Mouse (Mus musculus) adrenal gland, postnatal 25 days (tissue): Measurements from ENCODE around the gene Pdgfra. TPM values are rescaled to one million over a fixed set of nuclear protein-coding genes. Genes with fewer than 3 reads are reported as not detected.
A peak's percentile ranks its signal among the peaks of the same experiment; 100 is the strongest.

ENCODE experiments used
- DNase-seq: peaks from one replicate; pipeline ENCODE4 v3.0.0; 2021; ENCODE audit warnings: mixed read lengths
- long read RNA-seq: library from polyadenylated mRNA; stranded (forward); transcript quantifications from one replicate; pipeline ENCODE4 v2.0.0, GENCODE M21; 2021
- total RNA-seq: library from RNA; stranded (reverse); gene quantifications from 2 replicates; pipeline ENCODE4 v1.2.3, GENCODE M21; 2021

Pdgfra gene
- 20.0 and 22.9 TPM in 2 replicates for total RNA-seq
- long read RNA-seq, full-length matches to known transcripts = 1 of 14 reads
- long read RNA-seq, partial matches to known transcripts = 13 of 14 reads
- long read RNA-seq, other reads (novel, unspliced or antisense) = 0 of 14 reads

DNA sequence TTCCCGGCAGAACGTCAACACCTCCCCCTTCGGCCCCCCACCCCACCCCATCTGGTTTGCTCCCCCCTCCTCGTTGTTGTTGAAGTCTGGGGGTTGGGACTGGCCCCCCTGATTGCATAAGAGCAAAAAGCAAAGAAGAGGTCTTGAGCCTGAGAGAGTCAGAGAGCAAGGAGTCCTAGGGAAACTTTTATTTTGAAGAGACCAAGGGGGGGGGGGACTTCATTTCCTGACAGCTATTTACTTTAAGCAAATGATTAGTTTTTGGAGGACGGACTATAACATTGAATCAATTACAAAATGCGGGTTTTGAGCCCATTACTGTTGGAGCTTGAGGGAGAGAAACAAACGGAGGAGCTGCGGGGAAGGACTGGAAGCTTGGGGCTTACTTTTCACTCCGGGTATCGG is at the start of gene Pdgfra:
TSS of gene Pdgfra (plus strand) at position 272 of the 405 bp plus-strand sequence.
- no peak for DNase-seq

DNA sequence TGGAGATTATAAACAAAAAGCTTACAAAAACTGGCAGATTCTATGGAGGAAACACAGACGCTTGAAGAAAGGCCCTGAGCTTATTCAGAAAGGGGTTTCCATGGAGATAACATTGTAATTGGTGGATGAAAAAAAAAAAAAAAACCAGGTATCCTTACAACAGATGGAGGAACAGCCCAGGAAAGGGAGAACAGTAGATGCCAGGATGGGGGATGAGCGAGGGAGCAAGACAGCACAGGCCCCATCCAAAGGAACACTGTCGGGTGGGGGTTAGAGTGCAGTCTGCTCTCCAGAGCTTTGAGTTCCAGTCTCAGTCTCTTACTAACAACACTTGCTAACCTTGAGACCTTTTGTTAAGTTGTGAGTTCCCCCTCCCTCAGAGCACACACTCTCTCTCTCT is 45.6 kb upstream of the Pdgfra start:
- no peak for DNase-seq

DNA sequence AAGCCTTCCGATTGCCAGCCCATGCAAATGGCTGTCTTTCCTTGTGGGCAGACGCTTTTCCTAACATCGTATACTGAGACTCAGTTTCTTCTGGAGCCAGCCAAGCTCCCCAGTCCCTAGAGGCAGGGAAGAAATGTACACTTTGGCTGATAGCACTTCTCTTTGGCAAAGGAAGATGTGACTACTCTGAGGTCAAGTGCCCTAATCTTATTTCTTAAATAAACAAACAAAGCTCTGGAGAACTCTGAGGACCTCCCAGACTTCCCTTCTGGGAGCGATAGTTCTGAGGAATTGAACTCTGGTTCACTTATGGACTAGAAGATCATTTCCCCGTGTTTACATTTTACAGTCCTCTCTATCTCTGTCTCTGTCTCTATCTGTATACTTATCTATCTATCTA is 42.7 kb upstream of the Pdgfra start:
- DNase-seq = no peak

DNA sequence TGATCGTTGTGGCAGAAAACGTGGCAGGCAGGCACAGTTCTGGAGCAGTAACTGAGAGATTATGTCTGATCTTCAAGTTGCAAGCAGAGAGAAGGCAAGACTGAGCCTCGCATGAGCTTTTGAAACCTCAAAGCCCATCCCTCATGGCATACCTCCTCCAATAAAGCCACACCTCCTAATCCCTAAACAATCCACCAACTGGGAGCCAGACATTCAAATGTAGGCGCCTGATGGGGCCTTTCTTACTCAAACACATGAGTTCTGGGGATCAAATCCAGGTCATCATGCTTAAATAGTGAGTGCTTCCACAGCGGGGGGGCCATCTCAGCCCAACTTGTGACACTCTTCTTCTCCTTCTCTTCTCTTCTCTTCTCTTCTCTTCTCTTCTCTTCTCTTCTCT is 40.3 kb upstream of the Pdgfra start:
- DNase-seq = no peak

DNA sequence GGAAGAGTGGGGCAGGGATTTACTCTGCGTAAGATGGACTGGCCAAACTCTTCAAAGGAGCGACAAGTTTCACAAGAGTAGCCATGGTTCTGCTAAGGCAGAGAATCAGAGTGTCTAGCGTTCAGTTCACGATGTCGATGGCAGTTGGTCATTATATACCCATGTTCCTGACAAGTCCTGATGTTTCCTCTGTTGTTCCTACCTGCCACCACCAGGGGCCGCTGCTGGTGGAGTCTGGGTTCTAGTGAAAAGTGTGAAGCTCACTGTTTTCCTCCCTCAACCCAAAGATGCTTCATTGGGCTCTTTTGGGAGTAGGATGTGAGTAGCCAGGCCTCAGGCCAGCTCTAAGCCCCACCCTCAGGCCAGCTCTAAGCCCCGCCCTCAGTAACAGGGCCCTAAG is 33.3 kb upstream of the Pdgfra start:
- DNase-seq = peak; percentile 21

DNA sequence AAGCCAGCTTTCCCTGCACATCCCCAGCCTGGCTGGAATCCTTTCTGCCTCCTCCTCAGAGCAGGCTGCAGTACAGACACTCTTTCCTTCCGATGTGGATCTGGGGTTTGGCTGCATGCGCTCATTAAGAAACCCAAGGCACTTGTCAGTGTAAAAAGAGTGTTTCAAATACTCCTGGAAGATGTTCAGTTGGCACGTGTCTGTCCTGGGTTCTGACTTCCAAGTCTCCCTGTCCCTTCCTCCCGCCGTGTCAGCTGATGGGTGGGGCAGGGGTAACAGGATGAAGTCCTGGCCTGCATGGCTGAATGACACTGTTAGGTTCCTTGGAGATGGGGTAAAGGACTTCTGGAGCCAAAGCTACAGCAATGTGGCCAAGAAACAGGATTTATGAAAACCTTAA is 30.4 kb upstream of the Pdgfra start:
- no peak for DNase-seq

DNA sequence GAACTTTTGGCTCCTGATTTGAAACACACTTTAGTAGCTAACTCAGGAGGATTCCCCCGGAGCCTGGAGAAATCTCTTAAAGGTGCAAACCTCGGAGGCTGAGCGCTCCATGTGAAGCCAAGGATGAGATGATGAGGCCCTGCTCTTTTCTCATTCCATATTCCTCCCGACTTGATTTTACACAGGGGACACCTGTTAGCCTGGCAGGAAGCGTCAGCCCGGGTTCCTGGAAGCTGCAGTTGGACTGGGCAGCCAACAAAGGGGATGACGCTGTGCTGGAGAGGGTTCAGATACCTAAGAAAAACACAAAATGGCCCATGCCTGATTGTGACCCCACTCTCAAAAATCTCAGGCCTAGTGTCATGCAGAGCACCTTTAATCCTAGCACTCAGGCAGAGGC is 17.4 kb upstream of the Pdgfra start:
- DNase-seq = no peak

DNA sequence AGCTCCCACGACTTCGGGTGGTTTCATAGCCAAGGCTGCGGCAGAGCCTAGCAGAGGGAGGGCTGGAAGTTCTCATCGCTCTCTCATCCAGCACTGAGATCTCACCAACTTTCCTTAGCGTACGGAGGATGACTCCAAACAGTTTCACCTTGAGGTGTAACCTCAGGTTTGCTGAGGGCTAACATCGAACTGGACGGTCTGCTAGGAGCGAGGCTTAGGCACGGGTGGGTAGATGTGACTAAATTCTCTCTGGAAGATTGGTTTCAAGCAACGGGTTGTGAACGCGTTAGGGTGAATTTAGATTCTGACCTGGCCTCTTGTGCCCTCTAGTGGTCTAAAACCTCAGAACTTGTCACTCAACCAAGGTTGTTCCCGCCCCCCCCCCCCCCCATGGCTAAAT is 9.0 kb upstream of the Pdgfra start:
- DNase-seq = peak; percentile 47

DNA sequence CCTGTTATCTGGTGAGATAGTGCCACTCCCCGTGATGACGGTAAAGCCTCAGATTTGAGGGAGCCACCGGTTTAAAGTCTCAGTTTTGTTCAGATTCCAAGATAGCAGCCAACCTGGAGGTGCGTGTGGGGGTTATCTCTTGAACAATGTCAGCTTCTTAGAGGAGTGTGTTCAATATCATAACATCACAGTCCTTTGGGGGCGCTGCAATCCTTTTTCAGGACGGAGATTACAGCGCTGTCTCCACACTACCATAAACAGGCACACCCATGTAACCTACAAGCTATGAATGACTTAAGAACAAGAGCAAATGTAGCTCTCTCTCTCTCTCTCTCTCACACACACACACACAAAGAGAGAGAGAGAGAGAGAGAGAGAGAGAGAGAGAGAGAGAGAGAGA is 8.3 kb upstream of the Pdgfra start:
- no peak for DNase-seq

DNA sequence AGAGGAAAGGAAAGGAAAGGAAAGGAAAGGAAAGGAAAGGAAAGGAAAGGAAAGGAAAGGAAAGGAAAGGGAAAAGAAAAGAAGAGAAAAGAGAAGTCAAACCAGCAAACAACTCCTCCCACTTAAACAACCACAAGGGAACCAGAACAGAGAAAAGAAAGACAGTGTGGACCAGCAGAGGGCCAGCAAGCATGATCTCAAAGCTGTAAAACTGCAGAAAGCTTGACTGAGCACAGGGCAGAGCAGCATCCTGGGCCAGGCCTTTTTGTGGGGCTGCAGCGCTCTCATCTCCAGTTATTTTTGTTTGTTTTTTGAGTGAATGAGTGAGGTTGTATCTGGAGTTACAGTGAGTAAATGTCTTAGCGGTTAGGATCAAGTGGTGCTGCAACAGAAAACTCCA is 6.8 kb upstream of the Pdgfra start:
- no peak for DNase-seq

DNA sequence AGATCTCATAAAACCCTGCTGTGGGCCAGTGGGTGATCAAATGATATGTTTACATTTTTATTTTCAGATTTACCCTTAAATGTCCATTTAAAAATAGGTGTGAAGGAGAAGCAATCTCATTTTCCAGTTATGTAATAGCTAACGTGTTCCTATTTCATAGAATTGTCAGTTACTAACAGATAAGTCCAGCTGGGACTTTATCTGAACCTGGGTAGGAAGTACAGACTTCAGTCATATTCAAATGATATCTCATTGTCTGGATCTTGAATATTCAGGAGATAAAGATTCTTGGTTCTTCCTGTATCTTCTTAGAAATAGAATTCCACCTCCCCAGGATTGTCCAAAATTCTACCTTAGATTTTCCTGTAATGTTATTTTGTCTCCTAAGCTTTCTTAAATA is 5.6 kb upstream of the Pdgfra start:
- no peak for DNase-seq

DNA sequence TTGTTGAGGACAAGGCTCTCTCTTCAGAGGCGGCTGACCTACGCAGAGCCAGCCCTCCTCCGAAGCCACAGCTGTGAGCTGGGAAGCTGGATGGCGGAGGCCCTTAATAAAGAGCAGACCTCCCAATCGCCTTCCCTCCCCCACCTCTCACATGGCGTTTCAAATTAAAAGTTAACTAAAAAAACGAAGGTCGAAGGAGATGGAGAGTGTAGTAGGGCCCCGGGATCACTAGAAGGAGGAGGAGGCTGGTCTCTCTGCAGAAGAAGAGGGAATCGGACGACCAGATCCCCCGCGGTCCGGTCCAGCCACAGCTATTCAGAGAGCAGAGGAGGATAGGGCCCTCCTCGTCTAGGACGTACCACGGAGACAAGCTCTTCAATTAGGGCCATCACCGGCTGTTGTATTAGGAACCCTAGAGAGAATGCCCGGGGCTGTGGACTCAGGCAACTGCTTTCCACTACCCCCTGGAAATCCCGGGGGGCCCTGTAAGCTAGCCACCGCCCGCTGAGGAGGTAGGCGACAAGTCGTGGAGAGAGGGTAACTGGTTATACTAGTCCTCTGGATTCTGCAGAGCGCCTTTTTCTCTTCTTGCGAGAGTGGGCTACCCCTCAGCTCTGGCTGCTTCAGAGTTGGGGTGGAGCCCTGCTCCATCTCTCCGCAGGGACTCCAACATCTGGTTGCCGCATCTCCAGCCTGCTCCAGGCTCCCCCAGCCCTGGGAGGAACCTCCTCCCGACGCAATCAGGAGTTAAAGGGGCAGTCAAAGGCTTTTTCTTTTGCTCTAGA is 3.6 kb upstream of the Pdgfra start:
- DNase-seq = no peak

DNA sequence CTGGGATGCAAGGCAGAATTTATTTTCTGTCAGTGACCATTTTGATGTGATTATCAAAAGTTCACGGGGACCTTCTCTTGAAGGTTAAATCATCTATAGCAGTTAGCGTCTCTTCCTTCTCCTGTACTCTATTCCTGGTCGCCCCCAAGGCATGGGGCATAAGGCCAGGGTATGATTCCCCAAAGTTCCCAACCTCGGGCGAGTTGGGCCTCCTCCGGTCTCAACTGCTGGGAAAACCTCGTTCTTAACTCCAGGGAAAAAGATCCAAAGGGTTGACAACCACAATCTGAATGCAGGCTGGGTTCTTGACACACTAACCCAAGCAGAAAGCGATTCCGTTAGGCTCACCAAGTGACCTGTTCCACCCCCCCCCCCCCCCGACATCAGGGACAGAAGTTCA is 2.7 kb upstream of the Pdgfra start:
- no peak for DNase-seq

DNA sequence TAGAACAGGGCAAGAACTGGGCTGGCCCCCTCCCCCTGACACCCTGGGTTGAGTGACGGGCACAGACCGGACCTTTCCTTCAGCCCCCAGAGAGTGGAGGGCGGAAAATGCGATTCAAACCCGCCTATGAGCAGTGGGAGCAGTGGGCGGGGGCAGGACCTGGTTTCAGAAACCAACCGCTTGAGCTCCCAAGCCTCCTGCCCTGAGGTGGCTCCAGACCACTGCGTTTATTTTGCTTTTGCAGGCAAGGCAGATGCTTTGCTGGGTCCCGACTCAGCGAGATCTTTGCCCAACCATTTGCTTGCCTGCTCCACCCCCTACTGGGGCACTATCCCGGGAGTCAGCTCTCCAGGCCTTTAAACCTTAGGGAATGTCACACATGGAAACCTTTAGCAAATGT is 2.2 kb upstream of the Pdgfra start:
- DNase-seq = no peak

DNA sequence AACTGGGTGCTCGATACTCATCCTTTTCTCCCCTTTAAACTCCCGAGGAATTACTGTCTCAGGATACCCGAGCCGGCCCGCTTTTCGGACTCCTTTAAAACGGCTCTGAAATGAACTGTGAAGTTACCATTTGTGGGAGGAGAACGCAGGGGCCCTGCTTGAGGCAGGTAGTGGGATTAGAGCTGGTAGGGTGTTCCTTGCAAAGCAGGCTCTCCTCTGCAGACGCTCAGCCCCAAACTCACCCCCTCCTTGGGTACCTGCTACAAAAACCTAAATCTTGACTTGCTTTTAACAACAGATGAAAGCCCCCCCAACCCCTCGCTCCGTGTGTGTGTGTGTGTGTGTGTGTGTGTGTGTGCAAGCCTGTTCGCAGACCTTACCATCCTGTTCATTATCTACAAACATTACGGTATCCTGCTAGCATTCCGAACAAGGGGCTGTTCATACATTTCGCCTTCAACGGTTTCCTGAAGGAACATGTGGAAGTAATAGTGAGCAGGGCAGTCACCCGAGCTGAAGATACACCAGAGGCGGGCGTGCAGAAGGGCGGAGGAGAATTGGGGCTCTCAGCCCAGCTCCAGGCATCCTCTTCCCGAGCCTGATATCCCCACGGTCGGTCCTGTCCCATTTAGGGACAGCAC is 1.6 kb upstream of the Pdgfra start:
- no peak for DNase-seq

DNA sequence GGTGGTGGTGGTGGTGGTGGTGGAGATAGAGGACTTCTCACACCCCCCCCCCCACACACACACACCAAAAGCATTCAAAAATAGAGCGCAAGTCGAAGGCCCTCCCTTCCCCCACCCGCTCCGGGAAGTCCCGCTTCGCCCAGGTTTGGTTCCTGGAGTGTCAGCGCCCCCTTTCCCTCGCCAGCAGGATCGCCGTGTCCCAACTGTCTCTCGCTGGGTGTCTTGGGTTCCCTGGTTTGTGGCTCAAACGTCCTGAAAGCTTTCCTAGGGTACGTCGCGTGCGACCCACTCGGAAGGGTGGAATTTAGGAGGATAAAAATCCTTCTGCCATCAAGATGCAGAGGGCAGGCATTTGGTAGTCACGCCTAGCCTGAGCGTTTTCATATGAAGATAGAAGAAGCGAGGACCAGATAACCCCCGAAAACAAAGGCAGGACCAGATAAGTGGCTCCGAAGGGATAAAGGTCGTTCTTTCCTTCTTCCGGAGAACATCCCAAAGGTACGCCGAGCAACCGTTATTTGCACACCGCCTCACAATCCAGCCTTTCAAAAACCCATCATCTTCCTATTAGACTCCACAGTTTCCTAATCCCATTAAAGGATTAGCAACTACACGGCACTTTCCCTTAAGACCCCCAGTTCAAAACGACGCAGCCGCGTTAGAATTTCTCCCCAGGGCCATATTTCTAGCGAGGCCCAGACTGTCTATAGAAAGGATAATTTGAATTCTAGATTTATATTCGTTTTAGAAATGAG is 769 bp upstream of the Pdgfra start:
- peak; percentile 61 for DNase-seq

DNA sequence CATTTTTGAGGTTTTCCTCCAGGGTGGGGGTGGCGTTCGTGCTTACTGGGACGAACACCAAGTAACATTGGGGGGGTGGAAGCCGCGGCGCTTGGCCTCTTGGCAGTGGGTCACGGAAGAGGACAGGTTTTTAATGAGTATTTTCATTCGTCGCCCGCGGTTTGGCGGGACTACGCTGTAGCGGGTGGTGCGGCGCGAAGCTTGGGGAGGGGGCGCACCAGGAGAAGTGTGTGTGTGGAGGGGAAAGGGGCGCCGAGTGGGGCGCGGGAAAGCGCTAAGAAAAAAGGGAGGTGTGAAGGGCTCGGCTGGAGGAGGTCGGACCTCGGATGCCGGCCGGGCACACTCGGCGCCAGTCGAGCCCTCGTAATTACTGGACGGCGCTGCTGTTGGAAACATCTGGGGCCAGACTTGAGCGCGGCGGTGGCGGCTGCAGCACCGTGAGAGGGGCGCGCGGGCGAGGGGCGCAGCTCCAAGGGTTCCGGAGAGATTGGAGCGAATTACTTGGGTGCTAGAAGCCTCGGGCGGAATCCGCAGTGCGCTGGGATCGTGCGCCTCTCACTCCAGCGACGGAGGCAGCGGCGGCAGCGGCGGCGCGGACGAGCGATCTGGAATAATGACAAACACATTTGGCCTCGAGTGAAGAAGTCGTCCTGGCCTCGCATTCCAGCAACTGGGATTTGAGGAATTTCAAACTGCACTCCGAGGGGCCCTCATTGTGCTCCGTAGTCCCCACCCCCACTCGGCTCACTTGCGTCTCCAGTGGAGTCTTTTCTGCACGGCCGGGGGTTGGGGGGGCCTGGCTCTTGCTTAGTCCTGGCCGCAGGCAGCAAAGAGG is 916 bp downstream of the Pdgfra start:
- DNase-seq = peak; percentile 28

DNA sequence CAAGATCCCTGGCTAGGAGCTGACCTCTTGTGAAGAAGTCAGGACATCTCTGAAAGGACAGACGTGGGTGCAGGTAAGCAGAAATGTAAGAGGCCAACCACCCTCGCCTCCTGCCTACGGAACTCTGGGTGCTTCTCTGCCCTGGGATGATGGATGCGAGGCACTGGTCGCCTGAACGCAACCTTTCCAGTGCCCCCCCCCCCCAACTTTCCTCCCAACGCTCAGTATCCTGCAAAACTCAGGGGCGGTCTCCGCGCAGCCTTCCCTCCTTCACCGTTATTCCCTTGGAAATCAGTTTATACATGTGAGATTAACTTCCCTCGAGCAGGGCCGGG is 1.5 kb downstream of the Pdgfra start:
- DNase-seq = no peak

DNA sequence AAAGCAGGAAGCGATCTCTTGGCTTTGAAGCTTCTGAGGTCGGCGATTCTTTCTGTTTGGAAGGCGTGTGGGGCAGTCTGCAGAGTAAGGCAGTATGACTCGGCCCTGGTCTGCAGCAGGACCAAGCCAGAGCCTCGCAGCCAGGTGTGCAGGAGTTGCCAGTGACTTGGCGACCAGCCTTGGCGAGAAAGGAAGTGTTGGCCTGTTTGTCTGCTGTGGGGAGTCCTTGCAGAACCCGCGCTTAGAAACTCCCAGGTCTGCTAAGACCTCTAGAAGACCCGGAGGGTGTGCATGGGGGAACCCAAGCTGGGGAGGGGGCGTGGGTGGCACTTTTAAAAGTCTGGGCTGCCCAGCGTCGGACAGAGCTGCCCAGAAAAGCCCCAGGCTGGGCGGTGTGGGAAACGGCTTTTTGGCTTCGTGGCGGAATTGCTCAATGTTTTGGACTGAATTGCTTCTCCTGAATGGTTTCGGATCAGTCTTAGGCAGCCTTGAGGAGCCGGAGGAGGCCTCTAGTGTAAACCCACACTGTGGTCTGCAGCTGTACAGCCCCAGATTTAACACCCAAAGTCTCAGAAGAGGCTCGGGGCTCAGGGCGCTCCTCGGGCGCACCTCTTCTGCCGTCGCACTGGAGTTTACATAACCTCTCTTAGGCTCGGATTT is 2.0 kb downstream of the Pdgfra start:
- peak; percentile 46 for DNase-seq

DNA sequence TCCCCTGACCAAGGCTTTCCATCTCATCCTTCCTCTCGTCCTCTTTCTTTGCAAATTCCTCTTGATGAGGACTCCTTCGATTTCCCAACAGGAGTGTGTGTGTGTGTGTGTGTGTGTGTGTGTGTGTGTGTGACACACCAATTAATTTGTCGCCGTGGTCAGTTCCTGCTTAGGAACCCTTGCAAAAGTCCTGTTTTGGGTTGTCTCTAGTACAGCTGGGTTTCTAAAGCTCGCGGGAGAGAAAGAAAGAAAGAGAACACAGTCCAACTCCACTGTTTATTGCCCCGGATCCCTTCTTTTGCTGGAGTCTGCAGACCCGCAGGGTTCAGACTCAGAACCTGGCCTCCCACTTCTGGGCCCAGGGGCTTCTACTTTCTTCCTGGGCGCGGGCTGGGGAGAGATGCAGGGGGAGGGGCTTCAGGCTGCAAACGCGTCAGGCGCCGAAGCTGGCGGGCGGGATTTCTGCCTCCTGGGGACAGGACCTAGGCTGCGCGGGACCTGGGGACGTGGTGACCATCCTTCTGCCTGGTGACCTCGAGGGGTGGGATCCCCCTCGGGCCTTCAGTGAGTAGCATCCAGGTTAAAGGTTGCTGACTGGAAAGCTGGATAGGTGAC is 2.6 kb downstream of the Pdgfra start:
- DNase-seq = no peak

DNA sequence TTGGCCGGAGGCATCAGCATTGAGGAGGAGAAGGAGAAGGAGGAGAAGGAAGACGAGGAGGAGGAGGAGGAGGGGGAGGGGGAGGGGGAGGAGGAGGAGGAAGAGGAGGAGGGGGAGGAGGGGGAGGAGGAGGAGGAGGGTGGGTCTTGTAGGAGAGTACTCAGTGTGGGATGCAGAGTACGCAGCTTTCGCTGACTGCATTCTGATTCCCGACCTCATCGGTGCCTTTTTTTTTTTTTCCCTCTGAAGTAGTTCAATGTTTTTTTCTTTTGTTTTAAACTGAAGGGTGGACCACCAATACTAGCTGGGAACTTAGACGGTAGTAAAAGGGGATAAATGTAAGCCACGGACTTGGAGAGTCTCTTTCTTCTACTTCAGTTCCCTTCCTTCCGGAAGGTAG is 3.2 kb downstream of the Pdgfra start:
- DNase-seq = no peak
